Mouse (Mus musculus) lung, embryonic 16.5 days (tissue): ENCODE measurements around the gene Npy4r. TPM values are rescaled to one million over a fixed set of nuclear protein-coding genes. Genes with fewer than 3 reads are reported as not detected.

Source experiments
- ATAC-seq: fragments of 200-750 bp; cut with Nextera tagmentation; 2 replicates; pipeline ENCODE4 v1.8.0; 2017; ENCODE audit warnings: low read depth, mild to moderate bottlenecking, moderate library complexity
- H3K27ac ChIP-seq: fragments of 300-500 bp; sonication (generic); 2 replicates; pipeline ENCODE4 v1.5.1; 2014; ENCODE audit warnings: mild to moderate bottlenecking, control low read depth, low read length
- H3K27me3 ChIP-seq: fragments of 300-500 bp; sonication (generic); 2 replicates; pipeline ENCODE4 v1.6.1; 2014; ENCODE audit warnings: low read depth, low read length, mixed read lengths; ENCODE audit not compliant: control insufficient read depth, insufficient read depth
- H3K36me3 ChIP-seq: fragments of 300-500 bp; sonication (generic); 2 replicates; pipeline ENCODE4 v1.6.1; 2014; ENCODE audit warnings: low read length; ENCODE audit not compliant: control insufficient read depth, insufficient read depth
- H3K4me1 ChIP-seq: fragments of 300-500 bp; sonication (generic); replicated peaks from 2 replicates; pipeline ENCODE4 v1.6.1; 2014; ENCODE audit warnings: low read length, mixed read lengths; ENCODE audit not compliant: control insufficient read depth, insufficient read depth
- H3K4me2 ChIP-seq: fragments of 300-500 bp; sonication (generic); 2 replicates; pipeline ENCODE4 v1.6.1; 2014; ENCODE audit warnings: low read depth, low read length, control low read depth
- H3K4me3 ChIP-seq: fragments of 300-500 bp; sonication (generic); 2 replicates; pipeline ENCODE4 v1.5.1; 2014; ENCODE audit warnings: mild to moderate bottlenecking, low read length, control low read depth
- H3K9ac ChIP-seq: fragments of 300-500 bp; sonication (generic); 2 replicates; pipeline ENCODE4 v1.6.1; 2014; ENCODE audit warnings: low read length, control low read depth
- H3K9me3 ChIP-seq: fragments of 300-500 bp; sonication (generic); 2 replicates; pipeline ENCODE4 v1.6.1; 2016; ENCODE audit warnings: low read length; ENCODE audit not compliant: control insufficient read depth
- WGBS: fragments of 180-500 bp; shearing (Covaris S2); extraction: QIAGEN DNeasy Blood & Tissue Kit; methylation state at CpG from one replicate; pipeline ENCODE4 v1.1.7; 2014; 5-methylcytosine and 5-hydroxymethylcytosine counted together
- polyA plus RNA-seq: library from polyadenylated mRNA; unstranded; fragments of >200 nt; fragmentation: Nextera tagmentation; extraction: Ambion mirVana; gene quantifications from 2 replicates; pipeline ENCODE4 v1.2.1, GENCODE M21; 2015

Gene Npy4r
- polyA plus RNA-seq, 1 experiment from 2014 or later: 0.20 TPM

- peaks cover 5% of the 10 kb centered on the region; the same call in 1 of the 2 replicates for H3K4me1 ChIP-seq
- no peak for ATAC-seq
- H3K9me3 ChIP-seq: no peaks in the 10 kb centered on the region
- no peak within 1 kb of the TSS for H3K4me2 ChIP-seq
- WGBS: 55% methylated on average over 5 of the region's 5 CpGs
- no peak within 1 kb of the TSS for H3K9ac ChIP-seq
- no peak within 1 kb of the TSS for H3K4me3 ChIP-seq
- no peak within 1 kb of the TSS for H3K27ac ChIP-seq
- no peaks in the 10 kb centered on the region for H3K27me3 ChIP-seq
- no peaks in the 10 kb centered on the region for H3K36me3 ChIP-seq
Observed at GRCm38 (mm10) chr14:34102601-34103000, 49.7 kb downstream of the Npy4r start, which contains the start of gene A630023A22Rik. TSS of gene A630023A22Rik (minus strand) at chr14:34102754.

DNA sequence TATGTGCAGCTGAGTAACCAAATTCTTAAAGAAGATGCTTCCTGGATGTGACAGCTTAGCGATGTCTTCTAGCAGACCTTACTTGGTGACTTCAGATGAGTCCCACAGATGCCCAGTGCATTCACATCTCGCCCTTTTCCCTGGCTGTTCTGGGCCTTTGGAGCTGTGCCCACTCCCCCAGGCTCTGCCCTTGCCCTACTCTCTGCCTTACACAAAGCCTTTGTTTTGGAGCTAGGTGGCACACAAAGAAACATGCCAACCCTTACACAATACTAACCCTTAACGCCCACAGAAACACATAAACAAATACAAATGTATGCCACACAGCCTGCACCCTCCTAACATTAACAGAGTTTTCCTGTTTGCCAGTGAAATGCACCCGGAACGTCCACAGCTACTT is 56.1 kb downstream of the Npy4r start:
- H3K4me3 ChIP-seq: no peak overlapping the region
- H3K27ac ChIP-seq: no peak overlapping the region
- no peaks in the 10 kb centered on the region for H3K9me3 ChIP-seq
- ATAC-seq: no peak
- no peaks in the 10 kb centered on the region for H3K27me3 ChIP-seq
- no peaks in the 10 kb centered on the region for H3K4me1 ChIP-seq
- no peak overlapping the region for H3K4me2 ChIP-seq
- WGBS: 61% methylated on average over 5 of the region's 5 CpGs
- H3K9ac ChIP-seq: no peak overlapping the region
- no peaks in the 10 kb centered on the region for H3K36me3 ChIP-seq

Other genes starting within 250 kb of the Npy4r start
- gene Gdf10, start 228.9 kb downstream of the Npy4r start, polyA plus RNA-seq: 7.1 and 7.7 TPM in 2 replicates
- gene Gdf2, start 211.4 kb downstream of the Npy4r start, polyA plus RNA-seq: 0.06 and 0.08 TPM in 2 replicates
- gene Rbp3, start 198.5 kb downstream of the Npy4r start, polyA plus RNA-seq: not detected in 2 replicates
- not detected in 2 replicates for gene Zfp488, start 173.7 kb downstream of the Npy4r start, polyA plus RNA-seq
- not detected in 2 replicates for gene Gm30083, start 137.3 kb downstream of the Npy4r start, polyA plus RNA-seq
- not detected in 2 replicates for gene Gm5460, start 135.7 kb downstream of the Npy4r start, polyA plus RNA-seq
- gene Antxrl, start 99.8 kb downstream of the Npy4r start, polyA plus RNA-seq: not detected in 2 replicates
- gene Anxa8, start 66.5 kb downstream of the Npy4r start, polyA plus RNA-seq: 10.1 and 15.0 TPM in 2 replicates
- 0.19 TPM in 1 of 2 replicates, not detected in the other for gene A630023A22Rik, start 49.7 kb downstream of the Npy4r start, polyA plus RNA-seq
- 0.21 and 0.30 TPM in 2 replicates for gene Gprin2, start 49.2 kb upstream of the Npy4r start, polyA plus RNA-seq
- gene Syt15, start 67.1 kb upstream of the Npy4r start, polyA plus RNA-seq: 0.87 and 1.0 TPM in 2 replicates
- gene Shld2, start 158.0 kb upstream of the Npy4r start, polyA plus RNA-seq: 9.9 and 10.1 TPM in 2 replicates
- gene Glud1, start 158.2 kb upstream of the Npy4r start, polyA plus RNA-seq: 53.7 and 56.7 TPM in 2 replicates
- gene Fam25c, start 202.9 kb upstream of the Npy4r start, polyA plus RNA-seq: 1.0 TPM in 1 of 2 replicates, not detected in the other
- 6.8 and 8.0 TPM in 2 replicates for gene Sncg, start 222.3 kb upstream of the Npy4r start, polyA plus RNA-seq
- gene Mmrn2, start 223.0 kb upstream of the Npy4r start, polyA plus RNA-seq: 14.8 and 15.6 TPM in 2 replicates